Mouse (Mus musculus): ENCODE results near the gene Epb41l3. TPM values are rescaled to one million over a fixed set of nuclear protein-coding genes. Genes with fewer than 3 reads are reported as not detected.

Gene Epb41l3
- 3.0 TPM in 1 of 3 replicates, not detected in the others for total RNA-seq (2017)

DNA sequence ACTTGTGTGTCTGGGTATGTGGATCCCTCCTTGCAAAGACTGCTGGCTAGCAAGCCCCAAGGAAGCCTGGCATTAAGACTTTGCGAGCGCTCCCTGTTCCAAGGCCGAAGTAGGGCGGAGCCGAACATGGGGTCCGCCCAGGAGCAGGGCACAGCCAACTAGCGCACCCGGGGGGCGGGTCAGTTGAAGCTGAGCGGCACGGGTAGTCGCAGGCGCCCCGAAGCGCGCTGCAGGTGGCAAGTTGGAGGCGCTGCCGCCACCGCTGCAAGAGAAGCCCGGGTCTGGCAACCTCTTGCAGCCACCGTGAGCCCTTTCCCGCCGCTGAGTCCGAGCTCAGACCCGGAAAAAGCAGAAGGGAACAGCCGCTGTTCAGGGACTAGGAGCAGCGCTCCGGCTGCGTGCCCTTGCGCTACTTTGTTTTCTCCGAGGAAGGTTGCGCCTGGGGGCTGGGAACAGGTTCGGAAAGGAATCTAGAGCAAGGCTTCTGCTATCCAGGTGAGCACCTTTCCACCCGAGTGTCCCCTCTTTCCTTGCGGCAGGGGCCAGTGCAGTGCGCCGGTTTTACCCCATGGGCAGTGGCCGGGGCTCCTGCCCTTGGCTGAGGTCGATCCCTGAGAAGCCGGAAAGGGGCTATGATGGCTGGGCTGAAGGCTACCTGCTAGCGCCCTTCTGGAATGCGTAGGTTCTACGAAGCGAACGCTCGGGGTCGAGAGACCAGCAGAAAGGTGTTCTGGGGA, at the start of gene Epb41l3:
TSS of gene Epb41l3 (plus strand) at position 183 of the 737 bp plus-strand sequence.
- ATAC-seq (replicated peaks; ENCODE audit: insufficient number of reproducible peaks, low FRiP score, low TSS enrichment, poor library complexity, severe bottlenecking), result no peak

- no peak for ATAC-seq (replicated peaks; ENCODE audit: insufficient number of reproducible peaks, low FRiP score, low TSS enrichment, poor library complexity, severe bottlenecking)
These were observed 36.5 kb upstream of the Epb41l3 start for GRCm38 (mm10) chr17:69038760-69039675.

DNA sequence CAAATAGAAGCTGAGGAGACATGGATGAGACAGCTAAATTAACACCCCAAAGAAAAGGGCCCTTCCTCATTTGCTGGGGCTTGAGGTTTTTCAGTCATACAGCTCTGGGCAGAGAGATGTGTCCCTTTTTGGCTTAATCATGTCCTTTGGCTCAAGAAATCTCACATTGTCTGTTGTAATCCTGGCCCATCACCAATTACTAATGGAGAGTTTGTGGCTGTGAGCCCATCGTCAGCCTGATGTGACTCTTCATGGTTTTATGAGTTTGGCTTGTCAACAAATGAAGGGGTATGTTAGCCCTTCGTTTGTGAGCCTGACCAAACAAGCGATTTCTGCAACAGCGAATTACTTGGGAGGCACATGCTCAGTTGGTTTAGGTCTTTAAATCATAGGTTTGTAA, 34.0 kb upstream of the Epb41l3 start:
- ATAC-seq (replicated peaks; ENCODE audit: insufficient number of reproducible peaks, low FRiP score, low TSS enrichment, poor library complexity, severe bottlenecking), result no peak

GRCm38 (mm10) chr17:69048826-69049225, 26.7 kb upstream of the Epb41l3 start:
- ATAC-seq (replicated peaks; ENCODE audit: insufficient number of reproducible peaks, low FRiP score, low TSS enrichment, poor library complexity, severe bottlenecking), result no peak

GRCm38 (mm10) chr17:69054029-69054428, 21.5 kb upstream of the Epb41l3 start:
- ATAC-seq (replicated peaks; ENCODE audit: insufficient number of reproducible peaks, low FRiP score, low TSS enrichment, poor library complexity, severe bottlenecking), result no peak

DNA sequence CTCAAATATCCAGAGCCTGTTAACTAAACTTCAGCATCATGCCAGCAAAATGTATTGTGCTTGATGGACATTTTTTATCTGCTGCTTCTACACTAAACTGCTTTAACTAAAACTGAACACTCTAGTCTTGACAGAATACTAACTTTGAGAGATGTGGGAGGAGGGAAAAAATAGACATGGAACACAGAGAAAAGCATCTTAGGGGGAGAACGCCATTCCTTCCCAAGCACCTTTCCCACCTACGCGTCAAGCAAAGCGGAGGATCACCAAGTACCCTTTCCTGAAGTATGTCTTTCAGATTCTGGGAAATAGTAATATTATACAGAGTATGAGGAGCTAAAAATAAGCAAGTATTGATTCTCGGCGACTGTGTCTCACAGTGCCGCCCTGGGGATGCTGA, 15.7 kb upstream of the Epb41l3 start:
- ATAC-seq (replicated peaks; ENCODE audit: insufficient number of reproducible peaks, low FRiP score, low TSS enrichment, poor library complexity, severe bottlenecking), result no peak

DNA sequence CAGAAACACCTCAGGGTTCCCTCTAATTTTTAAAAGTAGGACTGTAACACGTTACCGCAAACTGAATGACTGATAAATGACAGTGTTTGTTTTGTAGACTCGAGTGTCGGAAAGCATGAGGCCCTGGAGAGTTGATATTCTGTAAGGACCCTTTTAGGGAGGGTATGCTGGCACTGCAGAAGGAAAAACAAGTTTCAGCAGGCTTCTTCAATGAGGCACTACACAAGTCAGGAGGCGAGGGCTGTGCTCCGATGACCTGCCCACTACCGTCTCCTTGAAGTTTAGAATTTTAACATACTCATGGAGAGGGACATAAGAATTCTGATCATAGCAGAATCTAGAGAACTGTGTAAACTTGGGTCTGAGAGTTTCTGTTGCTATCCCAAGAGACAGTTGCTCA, 15.1 kb upstream of the Epb41l3 start:
- no peak for ATAC-seq (replicated peaks; ENCODE audit: insufficient number of reproducible peaks, low FRiP score, low TSS enrichment, poor library complexity, severe bottlenecking)

DNA sequence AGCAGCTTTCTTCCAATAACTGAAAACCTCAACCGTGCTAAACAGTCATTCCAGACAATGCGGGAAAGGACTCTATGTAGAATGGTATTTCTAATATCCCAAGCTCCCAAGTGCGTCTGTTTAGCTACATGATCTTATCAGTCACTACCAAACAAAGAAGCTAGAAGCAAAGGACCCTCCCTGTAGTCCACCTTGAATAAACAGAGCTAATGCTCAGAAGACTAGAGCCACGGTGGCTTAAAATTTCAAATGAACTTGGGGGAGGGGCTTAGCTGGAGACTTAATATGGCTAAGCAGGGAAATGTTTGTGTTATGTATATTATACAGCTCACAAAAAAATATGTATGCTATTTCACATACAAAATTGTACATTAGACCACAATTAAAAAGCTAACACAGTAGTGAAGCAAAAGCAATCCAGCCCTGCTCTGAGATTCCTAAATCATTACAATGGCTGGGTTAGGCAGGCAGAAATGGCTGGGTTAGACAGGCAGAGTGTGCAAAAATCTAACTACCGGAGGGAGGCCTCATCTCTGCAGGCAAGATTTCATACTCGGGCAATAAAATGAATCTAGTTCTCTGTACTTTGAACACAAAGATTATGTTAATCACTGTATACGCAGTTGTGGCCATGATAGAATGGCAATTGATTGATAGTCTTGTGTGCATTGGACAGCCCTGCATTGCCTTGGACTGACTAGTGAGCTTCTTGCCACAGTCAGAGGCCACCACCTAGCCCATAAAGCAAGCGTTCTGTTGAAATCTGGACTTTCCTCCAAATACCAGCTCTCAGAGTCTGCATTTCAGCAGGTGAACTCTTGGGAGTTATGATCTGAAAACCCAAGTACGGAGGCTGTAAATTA, 13.4 kb upstream of the Epb41l3 start:
- no peak for ATAC-seq (replicated peaks; ENCODE audit: insufficient number of reproducible peaks, low FRiP score, low TSS enrichment, poor library complexity, severe bottlenecking)

DNA sequence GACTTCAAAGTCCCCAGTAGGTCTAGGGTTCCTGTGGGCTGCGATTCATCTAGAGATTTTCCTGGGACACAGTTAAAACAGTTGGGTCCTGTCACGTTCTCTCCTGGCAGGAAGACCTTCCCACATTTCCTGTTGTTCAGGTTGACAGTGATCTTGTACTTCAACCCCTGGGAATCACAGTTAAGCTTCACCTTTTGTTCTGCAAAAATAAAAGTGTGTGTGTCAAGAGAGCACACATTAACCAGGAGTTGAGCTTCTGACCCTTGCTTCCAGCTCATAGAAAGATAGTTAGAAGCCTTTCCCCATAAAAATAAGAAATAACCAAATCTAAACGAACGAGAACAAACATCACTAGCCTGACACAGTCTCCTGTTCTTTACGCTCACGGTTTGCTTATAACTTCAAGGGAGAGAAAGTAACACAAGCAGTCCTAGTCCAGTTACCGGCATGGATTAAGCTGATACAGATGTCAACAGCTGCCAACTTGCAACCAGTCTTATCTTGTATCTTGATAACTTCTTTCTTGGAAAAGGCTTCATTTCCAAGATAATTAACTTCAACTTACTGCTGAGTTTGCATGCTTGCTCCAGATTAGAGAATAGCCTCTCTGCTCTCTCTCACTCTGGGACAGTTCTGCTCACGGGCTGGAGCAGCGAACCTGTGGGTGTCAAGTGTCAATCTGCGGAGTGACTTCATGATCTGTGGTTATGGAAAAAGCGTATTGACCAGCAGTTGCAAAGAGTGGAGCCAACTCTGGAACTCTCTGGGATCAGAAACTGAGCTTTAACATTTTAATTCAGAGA, 7.3 kb upstream of the Epb41l3 start:
- no peak for ATAC-seq (replicated peaks; ENCODE audit: insufficient number of reproducible peaks, low FRiP score, low TSS enrichment, poor library complexity, severe bottlenecking)

DNA sequence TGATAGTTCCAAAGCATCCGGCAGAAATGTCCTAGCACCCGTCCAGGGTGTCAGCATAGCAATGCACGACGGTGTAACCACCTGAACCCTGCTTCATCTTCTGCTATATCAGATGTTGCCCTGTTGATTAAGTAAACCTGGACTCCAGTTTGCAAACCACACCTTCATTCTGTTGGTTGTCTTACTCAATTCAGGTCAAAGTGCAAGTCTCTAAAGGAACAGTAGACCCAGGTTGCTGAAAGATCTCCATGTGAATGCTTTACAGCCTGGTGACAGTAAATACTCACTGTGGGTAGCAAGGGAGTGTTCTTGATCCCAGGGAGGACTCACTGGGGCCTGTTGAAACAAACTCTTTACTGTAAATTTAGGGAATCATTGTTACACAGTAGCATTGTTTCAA, 1.4 kb upstream of the Epb41l3 start:
- ATAC-seq (replicated peaks; ENCODE audit: insufficient number of reproducible peaks, low FRiP score, low TSS enrichment, poor library complexity, severe bottlenecking), result no peak

- ATAC-seq (replicated peaks; ENCODE audit: insufficient number of reproducible peaks, low FRiP score, low TSS enrichment, poor library complexity, severe bottlenecking), result no peak
These were observed 749 bp downstream of the Epb41l3 start for GRCm38 (mm10) chr17:69076238-69076625.

DNA sequence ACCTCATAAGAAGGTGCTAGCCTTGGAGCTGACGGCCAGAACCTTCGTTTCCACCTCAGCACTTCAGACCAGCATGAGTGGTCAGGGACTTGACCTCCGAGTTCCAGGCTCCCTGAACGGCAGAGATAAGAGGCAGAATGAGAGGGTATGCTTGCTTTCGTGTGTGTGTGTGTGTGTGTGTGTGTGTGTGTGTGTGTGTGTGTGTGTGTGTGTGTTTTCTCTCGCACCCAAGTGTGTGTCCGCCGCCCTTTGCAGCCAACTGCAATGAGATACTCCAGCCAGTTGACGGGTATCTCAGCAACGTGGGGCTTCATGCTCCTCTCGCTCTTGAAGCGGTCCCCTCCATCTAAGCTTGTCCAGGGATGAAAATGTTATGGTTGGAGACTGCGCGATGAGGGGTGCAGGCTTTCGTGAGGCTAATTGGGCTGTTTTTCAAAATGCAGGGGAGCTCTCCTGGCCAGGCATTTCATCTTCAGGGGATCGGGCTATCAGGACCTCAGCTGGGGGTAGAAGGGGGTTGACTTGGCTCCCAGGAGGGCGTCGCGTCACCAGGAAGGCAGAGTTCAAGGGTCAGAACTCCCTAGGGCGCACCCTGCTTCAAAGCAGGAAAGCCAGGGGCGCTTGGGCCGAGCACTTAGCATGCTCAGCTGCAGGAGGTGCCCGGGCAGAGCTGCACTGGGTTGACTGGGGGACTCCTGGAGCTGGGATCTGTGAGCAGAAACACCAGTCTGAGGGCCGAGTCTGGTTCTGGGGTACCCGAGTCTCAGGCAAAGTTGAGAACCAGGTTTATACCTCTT, 1.5 kb downstream of the Epb41l3 start:
- ATAC-seq (replicated peaks; ENCODE audit: insufficient number of reproducible peaks, low FRiP score, low TSS enrichment, poor library complexity, severe bottlenecking), result no peak

DNA sequence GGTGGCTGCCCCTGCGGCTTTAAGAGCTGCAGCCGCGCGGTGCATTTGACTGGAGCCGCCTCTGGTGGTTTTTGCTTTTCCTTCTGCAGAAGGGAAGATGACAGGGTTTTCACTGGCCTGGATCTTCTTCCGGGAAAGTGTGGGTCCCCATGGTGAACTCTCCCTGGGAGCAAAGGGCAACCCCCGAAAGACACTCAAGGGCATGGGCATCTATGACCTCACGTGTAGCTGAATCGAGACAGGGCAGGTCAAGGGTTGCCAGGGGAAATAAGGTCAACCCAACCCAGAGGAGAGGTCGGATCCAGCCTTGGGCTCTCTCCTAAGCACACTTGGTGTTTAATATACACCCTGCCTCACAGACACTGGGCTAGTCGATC, 2.0 kb downstream of the Epb41l3 start:
- ATAC-seq (replicated peaks; ENCODE audit: insufficient number of reproducible peaks, low FRiP score, low TSS enrichment, poor library complexity, severe bottlenecking), result no peak

- ATAC-seq (replicated peaks; ENCODE audit: insufficient number of reproducible peaks, low FRiP score, low TSS enrichment, poor library complexity, severe bottlenecking), result no peak
These were observed 6.8 kb downstream of the Epb41l3 start for GRCm38 (mm10) chr17:69082316-69082715.

DNA sequence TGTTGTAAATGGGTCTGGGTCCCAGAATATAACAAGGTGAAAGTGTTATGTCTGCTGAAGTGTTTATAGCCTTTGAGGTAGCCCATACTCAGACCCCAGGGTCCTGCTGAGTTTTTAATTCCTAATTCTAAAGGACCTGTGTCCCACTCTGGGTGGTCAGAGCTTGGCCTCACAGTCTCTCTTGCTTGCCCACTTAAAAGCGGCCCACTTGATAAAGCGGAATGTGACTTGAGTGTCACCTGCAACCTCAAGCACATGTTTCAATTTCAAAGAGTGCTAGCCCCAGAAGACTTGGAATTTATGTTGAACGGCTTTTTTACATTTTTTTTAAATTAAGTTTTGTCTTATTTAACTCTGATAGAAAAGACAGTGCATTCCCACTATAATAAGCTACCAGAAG, 16.1 kb downstream of the Epb41l3 start:
- no peak for ATAC-seq (replicated peaks; ENCODE audit: insufficient number of reproducible peaks, low FRiP score, low TSS enrichment, poor library complexity, severe bottlenecking)

- ATAC-seq (replicated peaks; ENCODE audit: insufficient number of reproducible peaks, low FRiP score, low TSS enrichment, poor library complexity, severe bottlenecking), result no peak
These were observed 21.6 kb downstream of the Epb41l3 start for GRCm38 (mm10) chr17:69097068-69097467.

DNA sequence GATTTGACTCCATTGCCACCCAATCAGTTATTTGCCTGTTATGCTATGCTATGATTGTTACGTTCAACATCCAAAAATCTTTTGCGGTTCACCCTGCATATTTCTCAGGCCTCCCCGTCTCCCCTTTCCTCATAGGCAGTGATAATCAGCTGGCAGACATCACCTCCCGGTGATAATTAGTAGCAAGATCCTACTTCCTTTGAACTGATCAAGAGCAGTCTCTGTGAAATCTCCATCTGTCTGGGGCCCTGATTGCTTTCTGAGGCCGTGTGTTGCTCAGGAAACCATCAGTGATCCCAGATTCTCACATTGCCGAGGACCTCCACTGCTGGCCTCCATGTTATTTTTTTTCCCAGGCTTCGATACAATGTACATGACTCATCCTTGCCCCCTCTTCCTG, 22.5 kb downstream of the Epb41l3 start:
- ATAC-seq (replicated peaks; ENCODE audit: insufficient number of reproducible peaks, low FRiP score, low TSS enrichment, poor library complexity, severe bottlenecking), result no peak

DNA sequence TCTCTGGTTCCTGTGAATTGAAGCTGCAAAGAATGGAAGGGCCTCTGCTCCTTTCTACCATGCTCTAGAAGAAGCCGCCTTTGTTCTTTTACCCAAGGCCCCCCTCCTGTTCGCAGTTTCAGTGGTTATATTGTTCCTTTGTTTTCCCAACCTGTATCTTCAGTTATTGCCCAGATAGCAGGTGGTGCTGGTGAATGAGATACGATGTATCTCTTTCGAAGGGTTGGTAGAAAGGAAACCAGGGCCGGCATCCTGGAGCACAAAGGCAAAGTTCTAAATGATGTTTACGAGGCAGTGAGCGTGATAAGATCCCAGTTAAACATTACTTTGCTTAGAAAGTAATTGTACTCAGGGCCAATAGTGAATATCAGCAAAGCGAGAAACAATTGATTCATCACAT, 27.8 kb downstream of the Epb41l3 start:
- ATAC-seq (replicated peaks; ENCODE audit: insufficient number of reproducible peaks, low FRiP score, low TSS enrichment, poor library complexity, severe bottlenecking), result no peak

Data from monocyte, adult 5-6 weeks (primary cell).